Mouse (Mus musculus) embryo, embryonic 11.5 days (tissue): Measurements from ENCODE around the gene AU015836.
"Not testable (repeated sequence)": the region's sequence is repeated elsewhere in the genome, so short reads cannot be mapped to it uniquely, and the experiment has no call there.

Source experiments
- DNase-seq: peaks from one replicate; pipeline ENCODE4 v3.0.0-alpha.2; 2012; ENCODE audit warnings: low read depth, low spot score

The AU015836 gene

DNA sequence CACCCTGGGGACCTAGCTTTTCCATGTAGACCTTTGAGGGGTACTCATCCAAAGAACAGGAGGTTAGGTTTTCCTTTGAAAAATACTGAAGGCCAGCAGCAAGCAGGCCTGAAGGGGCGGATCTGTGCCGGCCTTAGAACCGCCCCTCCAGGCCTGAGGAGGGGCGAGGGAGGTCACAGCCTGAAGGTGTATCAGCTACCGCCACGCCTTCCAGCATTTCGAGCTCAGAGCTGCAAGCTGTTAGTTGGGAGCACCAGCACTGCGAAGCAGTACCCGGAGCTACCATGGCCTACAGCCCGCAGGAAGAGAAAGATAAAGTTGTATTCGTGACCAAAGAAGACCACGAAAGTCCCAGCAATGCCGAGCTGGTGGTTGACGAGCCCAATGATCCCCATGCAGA is at the start of gene AU015836:
AU015836 (plus strand) TSS at position 216 of the 400 bp plus-strand sequence.
- DNase-seq: no peak

- no peak for DNase-seq
Observed at GRCm38 (mm10) chrX:93919017-93919416, 49.4 kb upstream of the AU015836 start.

DNA sequence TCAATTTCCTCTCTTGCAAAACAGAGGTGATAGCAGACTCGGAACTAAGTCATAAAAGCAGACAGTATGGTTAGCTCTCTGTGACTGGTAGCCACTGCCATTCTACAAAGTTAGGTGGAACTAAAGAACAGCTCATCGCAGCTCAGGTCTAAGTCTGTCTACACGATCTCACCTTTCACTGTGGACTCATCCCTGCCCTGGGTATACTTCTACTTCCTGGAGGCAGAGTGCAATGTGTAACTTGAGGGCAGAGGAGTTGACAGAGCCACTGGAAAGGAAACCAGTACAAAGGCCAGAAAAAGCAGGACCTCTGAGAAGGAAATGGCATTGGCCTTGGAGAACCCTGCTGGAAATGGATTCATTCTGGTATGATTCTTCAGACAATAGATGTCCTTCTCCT is 40.1 kb upstream of the AU015836 start:
- DNase-seq: no peak

DNA sequence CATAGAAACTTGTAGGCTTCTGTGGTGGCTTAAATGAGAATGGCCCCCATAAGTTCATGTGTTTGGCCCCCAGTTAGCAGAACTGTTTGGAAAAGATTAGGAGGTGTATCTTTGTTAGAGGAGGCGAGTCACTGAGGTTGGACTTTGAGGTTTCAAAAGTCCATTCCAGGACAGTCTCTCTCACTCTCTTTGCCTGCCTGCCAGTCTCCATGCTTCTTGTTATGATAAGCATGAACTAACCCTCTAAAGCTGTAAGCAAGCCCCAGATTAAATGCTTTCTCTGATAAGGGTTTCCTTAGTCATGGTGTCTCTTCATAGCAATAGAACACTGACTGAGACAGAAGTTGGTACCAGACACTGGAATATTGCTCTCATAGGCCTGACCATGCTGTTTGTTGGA is 39.7 kb upstream of the AU015836 start:
- DNase-seq: no peak

- DNase-seq: no peak
Observed at GRCm38 (mm10) chrX:93931694-93932093, 36.8 kb upstream of the AU015836 start.

DNA sequence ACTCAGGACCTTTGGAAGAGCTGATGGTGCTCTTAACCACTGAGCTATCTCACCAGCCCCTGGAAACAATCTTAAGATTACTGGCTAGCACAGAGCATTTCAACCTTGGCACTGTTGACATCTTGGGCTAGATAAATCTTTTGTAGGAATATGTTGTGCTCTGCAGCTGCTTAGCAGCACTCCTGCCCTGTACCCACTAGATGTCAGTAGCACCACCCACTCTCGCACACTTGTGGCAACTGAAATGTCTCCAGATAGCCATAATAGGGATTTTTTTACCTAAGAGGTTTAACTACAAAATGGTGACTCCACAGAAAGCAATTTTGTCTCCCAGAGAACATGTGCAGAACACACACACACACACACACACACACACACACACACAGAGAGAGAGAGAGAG is 11.7 kb upstream of the AU015836 start:
- peak; percentile 8 for DNase-seq

DNA sequence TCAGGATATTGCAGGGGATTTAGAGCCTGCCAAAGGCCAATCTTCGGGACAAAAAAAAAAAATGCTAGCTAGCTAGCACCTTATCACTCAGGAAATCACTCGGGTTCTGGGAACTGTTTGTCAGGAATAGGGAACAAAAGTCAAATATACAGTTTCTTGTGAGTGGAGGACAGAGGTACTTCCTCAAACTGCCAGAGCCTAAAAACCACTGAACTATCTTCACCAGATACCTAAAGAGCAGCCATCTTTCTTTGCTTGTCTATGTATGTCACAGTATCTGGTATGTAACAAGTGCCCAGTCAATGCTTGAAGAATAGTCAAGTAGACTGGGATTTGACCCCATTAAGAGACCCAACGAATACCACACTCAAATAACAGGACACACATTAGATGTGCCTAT is 10.0 kb upstream of the AU015836 start:
- no peak for DNase-seq

DNA sequence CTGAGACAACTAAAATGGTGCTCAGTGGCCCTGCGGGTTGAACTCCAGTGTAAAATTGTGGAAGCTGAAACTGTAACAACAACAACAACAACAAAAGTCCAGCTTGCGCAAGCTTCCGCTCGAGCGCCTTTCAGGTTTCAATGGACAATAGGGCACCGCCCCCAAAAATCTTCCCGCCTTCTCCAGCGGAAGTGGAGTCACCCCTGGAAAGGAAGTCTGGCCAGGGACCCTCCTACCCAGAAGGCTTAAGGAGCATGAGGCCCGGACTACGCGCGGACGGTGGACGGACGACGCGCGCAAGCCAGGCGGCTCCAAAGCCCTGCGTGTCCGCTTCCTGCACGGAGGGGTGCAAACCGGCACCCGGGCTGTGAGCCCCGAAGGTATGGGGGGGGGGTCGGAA is 11.9 kb downstream of the AU015836 start:
- DNase-seq: no peak

- no peak for DNase-seq
Observed at GRCm38 (mm10) chrX:93982193-93982592, 13.7 kb downstream of the AU015836 start.

DNA sequence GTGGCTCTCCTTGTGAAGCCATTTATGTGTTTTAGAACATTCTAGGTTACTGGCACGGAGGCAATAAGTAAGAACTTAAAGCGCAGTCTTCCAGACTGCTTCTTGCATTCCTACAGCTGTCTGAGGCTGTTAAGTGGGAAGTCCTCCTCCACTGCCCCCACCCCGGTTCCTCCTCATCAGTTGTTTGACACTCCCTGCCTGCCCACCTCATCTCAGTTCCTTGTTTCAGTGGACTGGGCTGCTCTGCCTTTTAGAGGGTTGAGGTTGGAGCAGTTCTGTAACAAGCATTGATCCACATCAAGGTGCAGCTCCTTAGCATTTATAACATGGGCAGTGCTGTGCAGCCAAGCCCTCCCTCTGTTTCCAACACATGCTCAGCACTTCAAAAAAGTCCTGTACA is 16.6 kb downstream of the AU015836 start:
- not testable (repeated sequence) for DNase-seq

GRCm38 (mm10) chrX:94006991-94007390 is 38.5 kb downstream of the AU015836 start:
- no peak for DNase-seq

DNA sequence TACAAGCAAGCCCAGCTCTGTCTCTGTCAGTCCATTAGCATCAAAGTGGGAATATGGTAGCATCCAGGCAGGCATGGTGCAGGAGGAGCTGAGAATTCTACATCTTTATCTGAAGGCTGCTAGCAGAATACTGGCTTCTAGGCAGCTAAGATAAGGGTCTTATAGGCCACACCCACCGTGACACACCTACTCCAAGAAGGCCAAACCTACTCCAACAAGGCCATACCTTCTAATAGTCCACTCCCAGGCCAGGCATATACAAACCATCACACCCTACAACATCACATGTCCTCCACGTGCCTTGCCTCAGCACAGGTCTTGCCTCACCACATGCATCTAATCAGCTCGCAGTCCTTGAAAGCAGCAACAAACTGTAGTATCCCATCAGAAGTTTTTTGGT is 41.0 kb downstream of the AU015836 start:
- no peak for DNase-seq

DNA sequence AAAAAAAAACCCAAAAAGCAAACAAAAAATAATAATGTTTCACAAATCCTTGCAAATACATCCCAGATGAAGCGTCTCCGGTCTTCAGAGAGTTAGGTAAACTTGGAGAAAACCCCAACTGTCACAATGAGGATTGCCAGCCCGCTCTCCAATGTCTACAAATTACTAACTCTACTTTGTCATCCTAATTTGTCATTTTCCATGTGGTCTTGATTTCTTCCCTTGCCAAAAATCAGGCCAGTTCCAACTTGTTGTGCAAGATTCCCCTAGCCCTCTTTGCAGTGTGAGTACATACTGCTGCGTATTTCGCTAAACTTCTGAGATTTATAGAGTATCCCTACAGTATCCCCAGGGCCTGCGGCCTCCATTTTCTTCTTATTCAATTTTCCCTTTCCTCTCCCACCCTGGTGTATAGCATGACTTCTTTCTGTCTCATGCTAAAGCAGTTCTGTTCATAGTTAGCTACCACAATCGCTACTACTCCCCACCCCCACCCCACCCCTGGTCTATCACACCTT is 43.3 kb downstream of the AU015836 start:
- DNase-seq: no peak

DNA sequence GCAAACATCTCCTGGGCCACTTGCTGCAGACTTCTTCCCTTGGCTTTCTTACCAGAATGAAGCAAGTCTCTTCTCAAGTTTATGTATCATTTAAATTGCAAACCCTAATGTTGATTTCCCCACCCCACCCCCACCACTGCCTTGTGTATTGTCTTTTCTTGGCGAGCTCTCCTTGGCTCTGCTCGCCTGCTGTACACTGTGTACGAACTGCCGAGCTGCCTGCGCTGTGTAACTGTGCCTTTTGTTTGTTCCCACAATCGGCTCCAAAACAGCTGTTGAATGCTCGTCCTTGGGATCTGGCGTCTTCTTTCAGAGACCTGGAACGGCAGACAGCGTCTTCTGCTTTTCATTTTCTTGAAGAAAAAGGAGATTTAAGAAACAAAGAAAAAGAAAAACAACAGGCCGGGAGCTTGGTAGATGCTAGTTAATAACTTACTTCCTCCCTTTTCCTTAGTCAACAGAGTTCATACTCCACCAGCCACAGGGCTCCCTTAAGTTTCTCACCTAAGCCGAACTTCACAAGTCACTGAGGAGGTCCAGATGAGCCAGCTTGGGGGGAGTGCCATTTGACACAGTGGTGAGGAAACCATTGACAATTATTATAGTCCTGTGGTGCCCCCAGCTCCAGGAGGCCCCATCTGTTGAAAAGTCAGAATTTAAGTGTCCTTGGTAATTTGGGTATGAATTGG is 44.2 kb downstream of the AU015836 start:
- no peak for DNase-seq

- no peak for DNase-seq
Observed at GRCm38 (mm10) chrX:94016891-94017290, 48.4 kb downstream of the AU015836 start.

GRCm38 (mm10) chrX:94022264-94022874 is 53.9 kb downstream of the AU015836 start:
- no peak for DNase-seq
